Mouse (Mus musculus): ENCODE data around the gene Chn1.

DNA sequence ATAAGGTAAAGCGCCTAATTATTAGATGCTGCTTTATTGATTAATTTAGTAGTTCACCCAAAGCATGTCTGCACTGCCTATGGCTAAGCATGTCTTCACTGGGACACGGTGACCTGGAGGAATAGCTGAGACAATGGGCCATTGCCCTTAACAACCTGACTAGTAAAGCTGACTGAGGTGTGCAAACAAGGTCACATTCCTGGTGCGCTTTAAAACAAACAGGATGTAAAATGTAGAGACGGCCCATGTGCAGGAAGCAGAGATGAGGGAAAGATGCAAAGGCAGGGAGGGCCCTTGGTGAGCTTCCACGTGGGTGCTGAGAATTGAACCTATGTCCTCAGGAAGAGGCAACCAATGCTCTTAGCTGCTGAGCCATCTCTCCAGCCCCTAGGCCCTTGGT lies 23.6 kb upstream of the Chn1 start:
- TF ChIP-seq POLR2A (IDR thresholded peaks at IDR 0.05; ENCODE audit: low read depth, low read length) (no peak), CTCF (IDR thresholded peaks at IDR 0.05; ENCODE audit: borderline replicate concordance, insufficient read depth, low read length) (no peak)
